Mouse (Mus musculus) heart, embryonic 15.5 days (tissue): ENCODE results near the gene 4930595D18Rik. TPM values are rescaled to one million over a fixed set of nuclear protein-coding genes. Genes with fewer than 3 reads are reported as not detected.
A peak's percentile ranks its signal among the peaks of the same experiment; 100 is the strongest.

Experiments
- ATAC-seq: fragments of 200-750 bp; cut with Nextera tagmentation; replicated peaks from 2 replicates; pipeline ENCODE4 v1.8.0; 2017; ENCODE audit warnings: low read depth, moderate TSS enrichment; ENCODE audit not compliant: insufficient number of reproducible peaks, insufficient read depth, low FRiP score
- H3K27ac ChIP-seq: fragments of 300-500 bp; sonication (generic); 2 replicates; pipeline ENCODE4 v1.5.1; 2015; ENCODE audit warnings: mild to moderate bottlenecking, inconsistent platforms
- H3K27me3 ChIP-seq: fragments of 300-500 bp; sonication (generic); 2 replicates; pipeline ENCODE4 v1.6.1; 2015; ENCODE audit warnings: inconsistent platforms
- H3K36me3 ChIP-seq: fragments of 300-500 bp; sonication (generic); 2 replicates; pipeline ENCODE4 v1.6.1; 2015; ENCODE audit warnings: mild to moderate bottlenecking, inconsistent platforms
- H3K4me1 ChIP-seq: fragments of 300-500 bp; sonication (generic); replicated peaks from 2 replicates; pipeline ENCODE4 v1.6.1; 2015; ENCODE audit warnings: inconsistent platforms
- H3K4me2 ChIP-seq: fragments of 300-500 bp; sonication (generic); 2 replicates; pipeline ENCODE4 v1.6.1; 2015; ENCODE audit warnings: inconsistent platforms, mild to moderate bottlenecking, moderate library complexity
- H3K4me3 ChIP-seq: fragments of 300-500 bp; sonication (generic); 2 replicates; pipeline ENCODE4 v1.5.1; 2015; ENCODE audit warnings: mild to moderate bottlenecking, inconsistent platforms
- H3K9ac ChIP-seq: fragments of 300-500 bp; sonication (generic); 2 replicates; pipeline ENCODE4 v1.6.1; 2015; ENCODE audit warnings: mild to moderate bottlenecking, inconsistent platforms
- H3K9me3 ChIP-seq: fragments of 300-500 bp; sonication (generic); replicated peaks from 2 replicates; pipeline ENCODE4 v1.6.1; 2016; ENCODE audit warnings: inconsistent platforms
- WGBS: fragments of 180-500 bp; shearing (Covaris S2); methylation state at CpG from one replicate; pipeline ENCODE4 v1.1.7; 2015; ENCODE audit warnings: mixed read lengths; 5-methylcytosine and 5-hydroxymethylcytosine counted together
- polyA plus RNA-seq: library from polyadenylated mRNA; unstranded; fragments of >200 nt; fragmentation: Nextera tagmentation; extraction: Ambion mirVana; gene quantifications from 2 replicates; pipeline ENCODE4 v1.2.1, GENCODE M21; 2015

4930595D18Rik gene
- polyA plus RNA-seq, 1 experiment from 2014 or later: not detected

DNA sequence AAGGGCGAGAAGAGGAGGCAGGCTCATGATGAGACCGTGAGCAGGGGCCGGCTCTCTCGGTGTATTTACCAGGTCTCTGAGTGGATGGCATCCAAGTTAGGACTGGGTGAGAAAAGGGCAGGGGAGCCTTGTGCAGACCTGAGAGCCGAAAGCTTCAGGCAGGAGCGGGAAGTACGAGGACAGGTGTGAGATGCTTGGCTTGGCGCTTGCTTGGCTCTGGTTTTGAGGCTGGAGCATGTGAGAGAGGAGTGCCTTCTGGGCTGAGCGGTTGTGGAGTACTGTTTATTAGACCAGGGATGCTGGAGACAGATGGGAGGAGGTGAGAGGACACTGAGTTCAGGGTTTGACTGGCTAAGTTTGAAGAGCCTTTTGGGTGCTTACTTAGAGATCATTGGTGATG is 9.0 kb upstream of the 4930595D18Rik start:
- Histone ChIP-seq H3K36me3 (no peaks in the 10 kb centered on the region), H3K4me2 (no peak overlapping the region), H3K9ac (no peak overlapping the region), H3K27me3 (no peaks in the 10 kb centered on the region), H3K9me3 (no peaks in the 10 kb centered on the region), H3K27ac (no peak overlapping the region), H3K4me3 (no peak overlapping the region), H3K4me1 (peaks cover 5% of the 10 kb centered on the region; the same call in 1 of the 2 replicates)
- WGBS: 70% methylated on average over 9 of the region's 9 CpGs
- ATAC-seq: no peak

DNA sequence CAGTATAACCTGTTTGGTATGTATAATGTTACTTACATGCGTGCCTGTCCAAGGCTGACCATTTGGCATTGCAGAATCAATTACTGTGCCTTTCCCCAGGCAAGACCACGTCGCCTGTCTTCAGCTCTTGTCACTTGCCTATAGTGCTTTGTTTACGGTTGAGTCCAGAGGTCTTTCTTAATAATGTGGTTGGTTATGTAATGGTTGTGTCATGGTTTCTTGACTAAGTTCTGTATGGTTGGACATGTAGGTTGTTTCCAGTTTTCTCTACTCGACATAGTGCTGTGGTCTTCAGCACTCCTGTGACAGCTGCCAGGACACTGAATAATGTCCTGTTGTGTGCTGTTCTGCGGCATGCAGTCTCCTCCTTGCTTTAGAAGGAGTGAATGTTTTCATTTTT is 8.5 kb upstream of the 4930595D18Rik start:
- no peak overlapping the region for H3K4me2 ChIP-seq
- H3K9ac ChIP-seq: no peak overlapping the region
- H3K27me3 ChIP-seq: no peaks in the 10 kb centered on the region
- H3K4me1 ChIP-seq: peaks cover 5% of the 10 kb centered on the region; the same call in 1 of the 2 replicates
- WGBS: 72% methylated on average over 6 of the region's 6 CpGs
- H3K4me3 ChIP-seq: no peak overlapping the region
- no peaks in the 10 kb centered on the region for H3K36me3 ChIP-seq
- H3K9me3 ChIP-seq: no peaks in the 10 kb centered on the region
- no peak for ATAC-seq
- no peak overlapping the region for H3K27ac ChIP-seq

DNA sequence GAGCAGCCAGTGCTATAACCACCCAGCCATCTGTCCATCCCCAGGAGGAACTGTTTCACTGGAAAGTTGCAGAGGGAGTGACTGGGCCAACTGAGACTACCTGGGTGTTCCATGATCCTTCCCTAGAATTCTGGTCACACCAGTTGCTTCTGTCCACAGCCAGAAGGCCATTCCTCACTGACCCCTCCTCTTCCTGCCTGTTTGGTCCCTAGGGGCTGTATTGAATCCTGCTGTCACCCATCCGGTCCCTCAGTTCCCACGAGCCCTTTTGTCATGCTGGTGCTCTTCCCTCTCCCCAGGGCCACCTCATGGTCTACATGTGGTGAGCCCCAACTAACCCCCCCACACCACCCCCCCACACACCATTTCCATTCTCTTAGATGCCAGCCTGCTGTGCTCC is 6.6 kb upstream of the 4930595D18Rik start:
- no peaks in the 10 kb centered on the region for H3K9me3 ChIP-seq
- no peaks in the 10 kb centered on the region for H3K36me3 ChIP-seq
- no peak for ATAC-seq
- peaks cover 15% of the 10 kb centered on the region for H3K4me1 ChIP-seq
- no peak overlapping the region for H3K4me3 ChIP-seq
- no peak overlapping the region for H3K27ac ChIP-seq
- H3K9ac ChIP-seq: no peak overlapping the region
- no peak overlapping the region for H3K4me2 ChIP-seq
- 61% methylated on average over 2 of the region's 2 CpGs for WGBS
- no peaks in the 10 kb centered on the region for H3K27me3 ChIP-seq

DNA sequence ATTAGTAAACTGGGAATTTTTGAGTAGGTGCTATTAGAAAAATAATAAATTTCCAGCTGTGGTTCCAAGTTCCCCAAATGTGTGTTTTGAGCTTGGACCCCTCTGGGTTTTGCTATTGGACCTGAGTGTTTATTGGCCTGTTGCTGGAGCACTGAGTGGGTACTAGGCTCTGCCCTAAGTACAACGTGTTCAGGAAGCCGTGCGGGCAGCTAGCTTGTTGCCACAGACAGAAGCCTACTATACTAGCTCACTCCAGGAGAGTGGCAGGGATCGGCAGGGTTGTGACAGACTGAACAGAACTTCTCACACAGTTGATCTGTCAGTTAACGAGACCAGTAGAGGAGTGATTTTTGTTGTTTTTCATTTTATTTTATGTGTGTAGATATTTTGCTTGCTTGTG is 6.1 kb upstream of the 4930595D18Rik start:
- H3K4me3 ChIP-seq: no peak overlapping the region
- WGBS: 83% methylated on average over 5 of the region's 5 CpGs
- H3K27me3 ChIP-seq: no peaks in the 10 kb centered on the region
- no peak for ATAC-seq
- H3K4me1 ChIP-seq: peaks cover 15% of the 10 kb centered on the region
- H3K27ac ChIP-seq: no peak overlapping the region
- no peak overlapping the region for H3K9ac ChIP-seq
- H3K36me3 ChIP-seq: no peaks in the 10 kb centered on the region
- H3K9me3 ChIP-seq: no peaks in the 10 kb centered on the region
- no peak overlapping the region for H3K4me2 ChIP-seq

DNA sequence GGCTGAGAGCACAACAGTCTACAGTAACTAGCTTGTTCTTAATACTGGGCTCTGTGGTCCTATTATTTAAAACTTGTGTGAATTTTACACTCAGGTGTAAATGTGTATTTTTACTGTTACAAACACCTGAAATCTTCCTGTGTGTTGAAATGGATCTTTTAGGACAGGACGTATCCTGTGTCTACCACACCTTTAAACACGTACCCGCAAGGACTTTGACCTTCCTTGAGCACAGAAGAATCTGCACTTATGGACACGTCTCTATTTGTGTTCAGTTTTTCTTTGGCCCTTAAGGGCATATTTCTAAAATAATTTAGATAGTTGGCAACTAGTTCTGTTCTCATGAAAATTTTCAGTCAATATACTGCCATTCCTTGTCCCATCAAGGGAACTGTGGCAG is 4.0 kb upstream of the 4930595D18Rik start:
- H3K4me2 ChIP-seq: no peak overlapping the region
- no peaks in the 10 kb centered on the region for H3K27me3 ChIP-seq
- no peaks in the 10 kb centered on the region for H3K36me3 ChIP-seq
- ATAC-seq: no peak
- peaks cover 17% of the 10 kb centered on the region for H3K4me1 ChIP-seq
- no peaks in the 10 kb centered on the region for H3K9me3 ChIP-seq
- H3K27ac ChIP-seq: no peak overlapping the region
- H3K9ac ChIP-seq: no peak overlapping the region
- no peak overlapping the region for H3K4me3 ChIP-seq
- WGBS: 90% methylated on average over 4 of the region's 4 CpGs

DNA sequence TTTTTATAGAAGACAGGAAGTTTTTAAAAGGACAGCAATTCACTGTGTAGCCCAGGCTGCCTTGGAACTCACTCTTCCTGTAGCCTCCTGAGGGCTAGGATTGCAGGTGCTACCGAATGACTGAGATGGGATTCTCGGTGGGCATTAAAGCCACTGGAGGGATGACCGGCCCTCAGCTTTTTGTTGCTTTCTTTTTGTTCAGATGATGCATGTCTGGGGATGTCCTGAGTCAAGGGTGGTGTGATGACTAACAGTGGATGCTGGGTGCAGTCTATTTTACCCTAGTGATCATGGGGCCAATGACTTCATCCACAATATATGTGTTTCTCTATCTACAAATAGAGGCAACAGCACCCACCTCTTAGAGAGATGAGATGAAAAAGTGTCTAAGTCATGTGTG is 2.7 kb upstream of the 4930595D18Rik start:
- H3K4me3 ChIP-seq: no peak overlapping the region
- no peak overlapping the region for H3K27ac ChIP-seq
- ATAC-seq: no peak
- no peaks in the 10 kb centered on the region for H3K9me3 ChIP-seq
- no peaks in the 10 kb centered on the region for H3K27me3 ChIP-seq
- 81% methylated on average over 3 of the region's 3 CpGs for WGBS
- H3K4me2 ChIP-seq: no peak overlapping the region
- no peaks in the 10 kb centered on the region for H3K36me3 ChIP-seq
- H3K4me1 ChIP-seq: peaks cover 14% of the 10 kb centered on the region; the same call in 1 of the 2 replicates
- no peak overlapping the region for H3K9ac ChIP-seq

DNA sequence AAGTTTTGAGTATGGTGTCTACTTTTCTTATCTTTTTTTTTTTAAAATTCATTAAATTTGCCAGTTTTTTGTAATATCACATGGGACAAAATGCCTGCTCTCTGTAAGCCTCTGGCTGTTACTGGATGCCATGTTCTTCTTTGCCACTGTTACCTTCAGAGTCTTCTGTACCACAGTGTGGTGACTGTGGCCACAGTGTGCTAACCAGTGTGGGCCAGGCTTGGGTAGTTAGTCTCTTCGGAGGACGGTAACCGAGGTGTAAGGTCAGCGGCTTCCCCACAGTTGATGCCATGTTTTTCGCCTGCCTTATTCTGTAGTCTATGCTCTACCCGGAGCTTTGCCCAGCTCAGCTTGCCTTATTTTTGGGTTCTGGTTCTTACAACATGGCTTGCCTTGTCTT is 1.9 kb downstream of the 4930595D18Rik start:
- H3K9me3 ChIP-seq: no peaks in the 10 kb centered on the region
- no peak for ATAC-seq

DNA sequence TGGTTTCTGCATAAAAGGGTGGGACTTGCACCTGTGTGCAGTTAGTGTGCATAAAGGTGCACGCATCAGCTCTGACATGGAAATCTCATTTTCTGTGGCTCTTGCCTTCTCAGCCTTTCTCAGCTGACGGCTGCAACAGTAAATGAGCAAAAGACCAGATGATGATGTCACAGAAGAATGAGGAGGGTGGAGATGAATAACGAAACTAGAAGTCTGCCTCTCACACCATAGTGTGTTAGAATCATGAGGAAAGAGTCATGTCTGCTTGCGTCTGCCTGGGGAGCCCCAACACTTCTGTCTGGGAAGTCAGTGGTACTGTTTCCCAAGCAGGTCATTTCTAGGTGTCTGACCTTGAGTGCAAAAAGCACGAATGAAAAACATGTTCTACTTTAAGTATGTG is 2.4 kb downstream of the 4930595D18Rik start:
- 71% methylated on average over 5 of the region's 5 CpGs for WGBS
- Histone ChIP-seq H3K36me3 (no peaks in the 10 kb centered on the region), H3K9me3 (no peaks in the 10 kb centered on the region), H3K9ac (no peak overlapping the region), H3K4me1 (peaks cover 7% of the 10 kb centered on the region; the same call in 1 of the 2 replicates), H3K4me2 (no peak overlapping the region), H3K27ac (no peak overlapping the region), H3K27me3 (no peaks in the 10 kb centered on the region), H3K4me3 (no peak overlapping the region)
- no peak for ATAC-seq

More for the DNA sequence above, 1.9 kb downstream of the 4930595D18Rik start:
- Histone ChIP-seq H3K27ac (no peak overlapping the region), H3K4me2 (no peak overlapping the region), H3K27me3 (no peaks in the 10 kb centered on the region), H3K9ac (no peak overlapping the region), H3K36me3 (no peaks in the 10 kb centered on the region), H3K4me3 (no peak overlapping the region), H3K4me1 (peaks cover 13% of the 10 kb centered on the region; the same call in 1 of the 2 replicates)
- WGBS: 87% methylated on average over 6 of the region's 6 CpGs

DNA sequence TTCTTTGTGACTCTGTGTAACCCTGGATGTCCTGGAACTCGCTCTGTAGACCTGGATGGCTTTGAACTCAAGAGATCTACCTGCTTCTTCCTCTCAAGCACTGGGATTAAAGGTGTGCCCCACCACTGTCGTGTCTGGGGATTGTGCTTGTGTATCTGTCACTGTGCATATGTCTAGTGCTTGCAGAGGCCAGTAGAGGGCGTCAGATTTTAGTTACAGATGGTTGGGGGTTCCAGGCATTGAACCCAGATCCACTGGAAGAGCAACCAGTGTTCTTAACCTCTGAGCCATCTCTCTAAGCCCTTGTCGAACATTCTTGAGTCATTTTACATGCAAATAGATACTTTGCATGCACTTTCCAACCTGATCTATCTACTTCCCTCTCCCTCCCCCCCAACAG is 5.5 kb downstream of the 4930595D18Rik start:
- Histone ChIP-seq H3K27ac (no peak overlapping the region), H3K4me3 (no peak overlapping the region), H3K36me3 (no peaks in the 10 kb centered on the region), H3K9me3 (no peaks in the 10 kb centered on the region), H3K4me2 (no peak overlapping the region), H3K4me1 (no peaks in the 10 kb centered on the region), H3K27me3 (no peaks in the 10 kb centered on the region), H3K9ac (no peak overlapping the region)
- no peak for ATAC-seq
- 73% methylated on average over 4 of the region's 4 CpGs for WGBS

DNA sequence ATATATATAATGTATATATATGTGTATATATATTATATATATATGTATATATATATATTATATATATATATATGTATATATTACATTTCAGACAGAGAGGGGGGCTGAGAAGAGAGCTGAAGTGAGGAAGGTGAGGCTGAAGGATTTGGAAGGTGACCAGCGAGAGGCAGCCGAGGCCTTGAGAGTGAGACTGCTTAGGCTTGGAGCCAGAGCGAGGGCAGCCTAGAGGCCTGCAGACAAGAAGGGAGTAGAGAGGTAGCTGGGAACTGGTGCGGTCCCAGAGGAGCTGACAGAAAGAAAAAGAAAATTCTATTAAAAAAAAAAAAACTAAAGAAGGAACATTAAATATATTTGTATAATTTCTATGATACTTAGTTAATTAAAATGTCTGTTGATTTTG is 15.4 kb downstream of the 4930595D18Rik start:
- ATAC-seq: no peak
- 79% methylated on average over 4 of the region's 4 CpGs for WGBS
- H3K4me3 ChIP-seq: no peak overlapping the region

DNA sequence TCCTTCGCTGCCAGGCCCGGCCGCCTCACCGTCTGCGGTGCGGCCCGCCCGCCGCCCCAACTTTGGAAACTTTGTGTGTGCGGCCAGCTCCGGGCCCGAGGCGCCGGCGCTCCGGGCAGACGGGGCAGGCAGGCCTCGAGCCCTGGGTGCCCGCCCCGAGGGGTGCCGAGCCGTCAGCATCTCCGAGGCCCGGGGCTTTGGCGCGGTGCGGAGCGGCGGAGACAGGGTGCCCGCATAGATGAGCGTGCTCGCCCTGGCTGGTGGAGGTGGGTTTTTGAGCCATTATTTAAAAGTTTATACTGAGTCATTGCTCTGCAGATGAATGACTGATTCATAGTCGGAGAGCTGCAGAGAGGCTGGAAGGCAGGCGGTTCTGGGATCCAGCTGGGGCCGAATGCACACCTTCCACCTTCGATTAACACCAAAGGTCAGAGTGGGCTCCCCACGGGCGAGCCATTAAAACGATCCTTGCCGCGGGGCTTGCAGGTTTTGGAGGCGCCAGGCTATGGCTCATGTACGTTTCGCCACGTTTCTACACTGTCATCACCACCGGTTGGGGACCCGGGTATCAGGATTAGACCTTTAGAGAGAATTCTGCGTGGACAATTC is 17.5 kb downstream of the 4930595D18Rik start:
- Histone ChIP-seq H3K4me1 (peaks cover 39% of the 10 kb centered on the region), H3K27ac (peak overlapping the region; percentile 83), H3K4me2 (peak overlapping the region; percentile 89), H3K4me3 (peak overlapping the region; percentile 68), H3K27me3 (no peaks in the 10 kb centered on the region), H3K36me3 (no peaks in the 10 kb centered on the region), H3K9me3 (no peaks in the 10 kb centered on the region), H3K9ac (peak overlapping the region; percentile 72)
- peak; percentile 2; the same call in 1 of the 2 replicates for ATAC-seq
- whole genome bisulfite sequencing: under 1% methylated on average over 39 of the region's 48 CpGs

More for the DNA sequence above, 15.4 kb downstream of the 4930595D18Rik start:
- H3K27me3 ChIP-seq: no peaks in the 10 kb centered on the region
- H3K9ac ChIP-seq: no peak overlapping the region
- H3K9me3 ChIP-seq: no peaks in the 10 kb centered on the region
- no peak overlapping the region for H3K4me2 ChIP-seq
- H3K36me3 ChIP-seq: no peaks in the 10 kb centered on the region; the same call in 1 of the 2 replicates
- H3K27ac ChIP-seq: no peak overlapping the region
- peaks cover 25% of the 10 kb centered on the region for H3K4me1 ChIP-seq
